Mouse (Mus musculus) lung, postnatal 4 days (tissue): ENCODE results near the gene Dnah10.

ENCODE experiments used
- DNase-seq, 2 experiments: peaks; one replicate each; pipeline ENCODE4 v3.0.0; 2021

Gene Dnah10

DNA sequence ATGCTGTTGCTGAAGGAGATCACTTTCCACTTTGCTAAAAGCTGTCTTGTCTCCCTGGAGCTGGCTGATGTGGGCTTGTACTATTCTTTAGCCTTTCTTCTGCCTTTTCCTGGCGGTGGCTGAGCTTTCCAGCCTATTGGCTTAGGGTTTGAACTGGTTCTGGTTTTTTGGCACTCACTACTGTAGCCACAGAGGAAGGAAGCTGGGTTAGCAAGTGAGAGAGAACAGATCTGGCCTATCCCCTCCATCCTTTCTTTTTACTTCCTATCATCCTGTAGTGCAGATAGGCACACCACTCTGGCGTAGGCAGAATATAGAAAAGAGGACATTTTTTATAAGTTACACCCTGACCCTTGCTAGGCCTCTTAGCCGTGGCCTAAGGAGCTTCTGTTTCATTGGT lies 148.2 kb downstream of the Dnah10 start:
- DNase-seq = no peak

DNA sequence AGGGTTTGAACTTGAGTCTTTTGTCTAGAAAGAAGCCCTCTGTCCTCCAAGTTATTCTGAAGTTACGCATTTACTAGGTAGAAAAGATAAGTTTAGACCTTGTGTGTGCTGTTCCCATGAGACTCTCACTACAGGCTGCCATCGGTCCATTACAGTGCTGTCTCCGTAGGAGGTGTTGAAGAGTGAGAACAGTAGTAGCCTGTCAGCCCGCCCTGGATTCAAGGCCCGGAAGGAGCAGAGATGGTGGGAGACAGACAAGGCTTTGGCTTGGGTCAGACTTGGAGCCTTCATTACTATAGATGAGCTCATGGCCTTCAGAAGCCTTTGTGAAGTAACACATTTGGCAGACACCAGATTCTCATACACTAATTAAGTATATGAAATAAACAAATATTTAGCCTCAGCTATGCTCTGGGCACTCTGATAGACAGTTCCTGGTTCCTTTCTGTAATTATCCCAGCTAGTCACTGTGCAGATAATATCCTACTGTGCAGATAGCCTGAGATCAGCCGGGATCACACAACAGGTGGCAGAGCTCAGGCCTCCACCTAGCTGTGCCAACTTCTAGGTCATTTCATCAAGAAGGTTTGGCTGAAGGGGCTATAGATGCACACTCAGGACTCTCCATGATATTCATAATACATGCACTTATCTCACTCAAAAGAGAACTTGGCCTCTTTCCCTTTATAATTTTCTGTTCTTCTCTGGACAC lies 149.2 kb downstream of the Dnah10 start:
- DNase-seq = peak; percentile 27 to 72

GRCm38 (mm10) chr5:124879251-124879650 lies 154.4 kb downstream of the Dnah10 start:
- DNase-seq = no peak

- DNase-seq = no peak
These were observed 154.9 kb downstream of the Dnah10 start for GRCm38 (mm10) chr5:124879801-124880200.

- DNase-seq = no peak
These were observed 159.0 kb downstream of the Dnah10 start for GRCm38 (mm10) chr5:124883877-124884276.
